Mouse (Mus musculus) CH12.LX (cell line): Measurements from ENCODE around the gene Gabrb1. TPM values are rescaled to one million over a fixed set of nuclear protein-coding genes. Genes with fewer than 3 reads are reported as not detected.

ENCODE experiments used
- DNase-seq: peaks from one replicate; pipeline ENCODE4 v3.0.0-alpha.2; 2013; ENCODE audit errors: extremely low read depth
- H3K27ac ChIP-seq: 2 replicates; pipeline ENCODE4 v1.5.1; 2012; ENCODE audit warnings: low read depth, mild to moderate bottlenecking, control low read depth, moderate library complexity; ENCODE audit not compliant: insufficient read depth
- H3K27me3 ChIP-seq: replicated peaks from 2 replicates; pipeline ENCODE3; 2012; ENCODE audit warnings: inconsistent platforms
- H3K36me3 ChIP-seq, 2 experiments: replicated peaks in 1 of 2; 2 replicates each; pipeline versions ENCODE3 to v1.6.1; 2012; ENCODE audit warnings: inconsistent platforms in 1 of 2, low read length in 1 of 2, mild to moderate bottlenecking in 1 of 2, mixed read lengths in 1 of 2, moderate library complexity in 1 of 2; ENCODE audit not compliant: control insufficient read depth in 1 of 2, insufficient read depth in 1 of 2
- H3K4me1 ChIP-seq, 2 experiments: 2 replicates each; pipeline ENCODE4 v1.6.1; 2012; ENCODE audit warnings: inconsistent platforms in 1 of 2, moderate library complexity in 1 of 2; ENCODE audit not compliant: insufficient read depth in 2 of 2, control insufficient read depth in 1 of 2
- H3K4me2 ChIP-seq: 2 replicates; pipeline ENCODE4 v1.6.1; 2012; ENCODE audit warnings: low read depth, mild to moderate bottlenecking, control low read depth; ENCODE audit not compliant: poor library complexity, insufficient read depth, severe bottlenecking
- H3K4me3 ChIP-seq, 3 experiments: fragments of 150-350 bp in 1 of 3; sonication (generic) in 1 of 3; replicated peaks in 1 of 3; 2 replicates each; pipeline versions ENCODE3 to v1.5.1; 2011 to 2012; ENCODE audit warnings: low read depth in 2 of 3, low read length in 2 of 3, mild to moderate bottlenecking in 2 of 3, moderate library complexity in 2 of 3, control low read depth in 1 of 3, improper control_type of control experiment in 1 of 3, inconsistent platforms in 1 of 3, mixed read lengths in 1 of 3; ENCODE audit not compliant: poor library complexity in 1 of 3
- H3K79me2 ChIP-seq: replicated peaks from 2 replicates; pipeline ENCODE4 v1.6.1; 2012; ENCODE audit warnings: mild to moderate bottlenecking, moderate library complexity; ENCODE audit not compliant: control insufficient read depth, poor library complexity, insufficient read depth, severe bottlenecking; ENCODE audit errors: extremely low read depth
- H3K9ac ChIP-seq: 2 replicates; pipeline ENCODE4 v1.6.1; 2012; ENCODE audit warnings: low read depth, mild to moderate bottlenecking, control low read depth, moderate library complexity; ENCODE audit not compliant: insufficient read depth
- H3K9me3 ChIP-seq: replicated peaks from 2 replicates; pipeline ENCODE3; 2012; ENCODE audit warnings: low read length, inconsistent platforms, mixed read lengths
- BHLHE40 ChIP-seq: IDR thresholded peaks from 2 replicates; pipeline ENCODE4 v1.6.1; 2011; ENCODE audit warnings: mild to moderate bottlenecking, low read depth, low read length, improper control_type of control experiment
- CHD1 ChIP-seq: IDR thresholded peaks from 2 replicates; pipeline ENCODE4 v1.6.1; 2012; ENCODE audit warnings: low read depth, low read length, improper control_type of control experiment, inconsistent platforms
- E2F4 ChIP-seq: IDR thresholded peaks from 2 replicates; pipeline ENCODE4 v1.6.1; 2011; ENCODE audit warnings: low read depth, low read length, improper control_type of control experiment; ENCODE audit not compliant: insufficient replicate concordance
- ELF1 ChIP-seq: IDR thresholded peaks from 2 replicates; pipeline ENCODE4 v1.6.1; 2014; ENCODE audit warnings: low read depth, mild to moderate bottlenecking, inconsistent platforms, low read length, improper control_type of control experiment
- EP300 ChIP-seq: IDR thresholded peaks from 2 replicates; pipeline ENCODE4 v1.6.1; 2011; ENCODE audit warnings: low read length, improper control_type of control experiment
- ETS1 ChIP-seq: conservative IDR thresholded peaks from 2 replicates; pipeline ENCODE4 v1.6.1; 2012; ENCODE audit warnings: low read depth, mild to moderate bottlenecking, inconsistent platforms, low read length, improper control_type of control experiment, moderate library complexity
- GABPA ChIP-seq: IDR thresholded peaks from 2 replicates; pipeline ENCODE4 v1.6.1; 2012; ENCODE audit warnings: low read depth, low read length, improper control_type of control experiment, inconsistent platforms; ENCODE audit not compliant: insufficient replicate concordance
- HCFC1 ChIP-seq: IDR thresholded peaks from 2 replicates; pipeline ENCODE4 v1.6.1; 2012; ENCODE audit warnings: low read depth, mild to moderate bottlenecking, inconsistent platforms, low read length, improper control_type of control experiment
- IRF4 ChIP-seq: IDR thresholded peaks from 2 replicates; pipeline ENCODE4 v1.6.1; 2014; ENCODE audit warnings: low read depth, mild to moderate bottlenecking, inconsistent platforms, low read length, improper control_type of control experiment
- MAFK ChIP-seq: IDR thresholded peaks from 2 replicates; pipeline ENCODE4 v1.6.1; 2011; ENCODE audit warnings: low read length, improper control_type of control experiment; ENCODE audit not compliant: insufficient replicate concordance
- MAX ChIP-seq: IDR thresholded peaks from 2 replicates; pipeline ENCODE4 v1.6.1; 2011; ENCODE audit warnings: low read length, improper control_type of control experiment
- MEF2A ChIP-seq: IDR thresholded peaks from 2 replicates; pipeline ENCODE4 v1.6.1; 2014; ENCODE audit warnings: low read depth, mild to moderate bottlenecking, inconsistent platforms, low read length, improper control_type of control experiment, borderline replicate concordance
- NELFE ChIP-seq: IDR thresholded peaks from 2 replicates; pipeline ENCODE4 v1.6.1; 2011; ENCODE audit warnings: low read depth, low read length, improper control_type of control experiment
- PAX5 ChIP-seq: IDR thresholded peaks from 2 replicates; pipeline ENCODE4 v1.6.1; 2012; ENCODE audit warnings: low read length, inconsistent platforms, mixed read lengths
- POLR2A ChIP-seq: IDR thresholded peaks from 2 replicates; pipeline ENCODE4 v1.6.1; 2011; ENCODE audit warnings: low read depth, mild to moderate bottlenecking, improper control_type of control experiment, low read length
- SIN3A ChIP-seq: IDR thresholded peaks from 2 replicates; pipeline ENCODE4 v1.6.1; 2012; ENCODE audit warnings: low read length, improper control_type of control experiment, inconsistent platforms
- TBP ChIP-seq: conservative IDR thresholded peaks from 2 replicates; pipeline ENCODE4 v1.6.1; 2011; ENCODE audit warnings: low read depth, low read length, improper control_type of control experiment
- USF1 ChIP-seq: IDR thresholded peaks from 2 replicates; pipeline ENCODE4 v1.6.1; 2014; ENCODE audit warnings: low read depth, mild to moderate bottlenecking, inconsistent platforms, low read length, improper control_type of control experiment
- USF2 ChIP-seq: conservative IDR thresholded peaks from 2 replicates; pipeline ENCODE4 v1.6.1; 2011; ENCODE audit warnings: low read depth, low read length, improper control_type of control experiment
- ZKSCAN1 ChIP-seq: IDR thresholded peaks from 2 replicates; pipeline ENCODE4 v1.6.1; 2012; ENCODE audit warnings: low read depth, inconsistent platforms, low read length, improper control_type of control experiment, borderline replicate concordance
- ZMIZ1 ChIP-seq: IDR thresholded peaks from 2 replicates; pipeline ENCODE4 v1.6.1; 2012; ENCODE audit warnings: low read depth, mild to moderate bottlenecking, inconsistent platforms, low read length, improper control_type of control experiment
- ZNF384 ChIP-seq: IDR thresholded peaks from 2 replicates; pipeline ENCODE4 v1.6.1; 2012; ENCODE audit warnings: low read depth, low read length, improper control_type of control experiment, inconsistent platforms
- dilution Hi-C: fragments of 300-500 bp; cut with MboI; formaldehyde crosslinking; loops from 2 replicates; pipeline ENCODE4 v1.14.3; 2020; ENCODE audit warnings: low sequenced_read_pairs; ENCODE audit not compliant: extremely low pct_unique_long_range_greater_than_20kb, extremely low pct_ligation_motif_present
- in situ Hi-C: fragments of 300-500 bp; cut with MboI; formaldehyde crosslinking; loops from 3 replicates; pipeline ENCODE4 v1.14.3; 2019; ENCODE audit warnings: low sequenced_read_pairs, low pct_ligation_motif_present, low pct_unique_long_range_greater_than_20kb, mixed read lengths
- polyA plus RNA-seq: library from polyadenylated mRNA; unstranded; fragments of >175 nt; gene quantifications from 2 replicates; pipeline ENCODE4 v1.2.1, GENCODE M21; 2012; ENCODE audit warnings: low read depth; ENCODE audit not compliant: insufficient read length
- total RNA-seq, 2 experiments: library from RNA; depleted of rRNA; stranded (reverse); fragments of 300-350 nt in 1 of 2; fragments of >200 nt in 1 of 2; gene quantifications; 2 replicates each; pipeline ENCODE4 v1.2.3; 2012 to 2014

The Gabrb1 gene
- total and polyA plus RNA-seq, 3 experiments: 0.04 TPM; not detected in 2

GRCm38 (mm10) chr5:71972831-71973230 lies 314.9 kb downstream of the Gabrb1 start:
- dilution Hi-C loops (no loop called here), in situ Hi-C loops (no loop called here)
- Histone ChIP-seq H3K4me3 (no peak overlapping the region), H3K79me2 (no peaks in the 10 kb centered on the region), H3K9ac (no peak overlapping the region), H3K27me3 (no peaks in the 10 kb centered on the region), H3K27ac (no peak overlapping the region), H3K4me1 (no peaks in the 10 kb centered on the region), H3K4me2 (no peak overlapping the region), H3K9me3 (no peaks in the 10 kb centered on the region), H3K36me3 (no peaks in the 10 kb centered on the region)
- no peak for TF ChIP-seq GABPA
- TF ChIP-seq ETS1: no peak
- no peak for TF ChIP-seq CHD1
- TF ChIP-seq HCFC1: no peak
- TF ChIP-seq MEF2A: no peak
- no peak for TF ChIP-seq PAX5
- TF ChIP-seq BHLHE40: no peak
- TF ChIP-seq NELFE: no peak
- no peak for TF ChIP-seq TBP
- DNase-seq: no peak

- H3K9ac ChIP-seq: no peak overlapping the region
- H3K27me3 ChIP-seq: no peaks in the 10 kb centered on the region
- dilution Hi-C loops (no loop called here), in situ Hi-C loops (no loop called here)
- TF ChIP-seq POLR2A (no peak), ETS1 (no peak), SIN3A (no peak), IRF4 (no peak), ZKSCAN1 (no peak), ELF1 (no peak), MAX (no peak), E2F4 (no peak), USF2 (no peak), ZNF384 (no peak), NELFE (no peak), EP300 (no peak), MAFK (no peak), ZMIZ1 (no peak), HCFC1 (no peak), CHD1 (no peak), USF1 (no peak)
- H3K27ac ChIP-seq: no peak overlapping the region
- no peaks in the 10 kb centered on the region for H3K36me3 ChIP-seq
- no peaks in the 10 kb centered on the region for H3K4me1 ChIP-seq
- no peak overlapping the region for H3K4me3 ChIP-seq
- H3K4me2 ChIP-seq: no peak overlapping the region
- no peaks in the 10 kb centered on the region for H3K9me3 ChIP-seq
- no peak for DNase-seq
- H3K79me2 ChIP-seq: no peaks in the 10 kb centered on the region
Measured at GRCm38 (mm10) chr5:71976133-71976532, 318.2 kb downstream of the Gabrb1 start.
